Mouse (Mus musculus): ENCODE results near the gene Cd300ld3. TPM values are rescaled to one million over a fixed set of nuclear protein-coding genes. Genes with fewer than 3 reads are reported as not detected.
A peak's percentile ranks its signal among the peaks of the same experiment; 100 is the strongest.

Cd300ld3 gene
- total RNA-seq, 1 experiment, result not detected

GRCm38 (mm10) chr11:115086213-115086612 is 38.0 kb upstream of the Cd300ld3 start:
- Histone ChIP-seq H3K9me3 (ENCODE audit: control insufficient read depth, insufficient read depth, low read depth, low read length) (no peaks in the 10 kb centered on the region), H3K9ac (ENCODE audit: insufficient read depth, low read depth, low read length, poor library complexity, severe bottlenecking) (no peak overlapping the region), H3K36me3 (ENCODE audit: control insufficient read depth, insufficient read depth, low read length, poor library complexity, severe bottlenecking) (no peaks in the 10 kb centered on the region), H3K4me3 (ENCODE audit: insufficient read depth in 1 of 2, low read depth in 1 of 2, low read length in 2 of 2, poor library complexity in 1 of 2, severe bottlenecking in 1 of 2) (no peak overlapping the region), H3K27ac (ENCODE audit: insufficient read depth, low read depth, low read length, poor library complexity, severe bottlenecking) (no peak overlapping the region), H3K4me1 (ENCODE audit: control insufficient read depth in 2 of 2, insufficient read depth in 2 of 2, low read length in 2 of 2, poor library complexity in 1 of 2) (peaks cover 0 to 2% of the 10 kb centered on the region in 2 experiments; a peak in 2 of 4 replicates)
- no peak for DNase-seq (ENCODE audit: low read depth, low spot score)
- in situ Hi-C loops (cut with MboI; ENCODE audit: low sequenced_read_pairs in 2 of 2, unreplicated experiment in 2 of 2), result no loop called here
- TF ChIP-seq ZC3H11A (IDR thresholded peaks at IDR 0.05; ENCODE audit: borderline replicate concordance, low read depth, low read length) (no peak), ZNF384 (IDR thresholded peaks at IDR 0.05; ENCODE audit: low read depth, low read length) (no peak), HCFC1 (IDR thresholded peaks at IDR 0.05; ENCODE audit: borderline replicate concordance, insufficient read depth, low read length) (no peak), MAFK (IDR thresholded peaks at IDR 0.05; ENCODE audit: insufficient read depth, low read depth, low read length) (no peak), CHD2 (IDR thresholded peaks at IDR 0.05; ENCODE audit: low read depth, low read length) (no peak)

GRCm38 (mm10) chr11:115085064-115085463 is 36.9 kb upstream of the Cd300ld3 start:
- Histone ChIP-seq H3K36me3 (ENCODE audit: control insufficient read depth, insufficient read depth, low read length, poor library complexity, severe bottlenecking) (no peaks in the 10 kb centered on the region), H3K9ac (ENCODE audit: insufficient read depth, low read depth, low read length, poor library complexity, severe bottlenecking) (no peak overlapping the region), H3K4me1 (ENCODE audit: control insufficient read depth in 2 of 2, insufficient read depth in 2 of 2, low read length in 2 of 2, poor library complexity in 1 of 2) (peaks cover 0 to 2% of the 10 kb centered on the region in 2 experiments; a peak in 2 of 4 replicates), H3K9me3 (ENCODE audit: control insufficient read depth, insufficient read depth, low read depth, low read length) (no peaks in the 10 kb centered on the region), H3K27ac (ENCODE audit: insufficient read depth, low read depth, low read length, poor library complexity, severe bottlenecking) (no peak overlapping the region), H3K4me3 (ENCODE audit: insufficient read depth in 1 of 2, low read depth in 1 of 2, low read length in 2 of 2, poor library complexity in 1 of 2, severe bottlenecking in 1 of 2) (no peak overlapping the region)
- in situ Hi-C loops (cut with MboI; ENCODE audit: low sequenced_read_pairs in 2 of 2, unreplicated experiment in 2 of 2), result no loop called here
- DNase-seq (ENCODE audit: low read depth, low spot score), result no peak
- TF ChIP-seq CHD2 (IDR thresholded peaks at IDR 0.05; ENCODE audit: low read depth, low read length) (no peak), ZNF384 (IDR thresholded peaks at IDR 0.05; ENCODE audit: low read depth, low read length) (no peak), MAFK (IDR thresholded peaks at IDR 0.05; ENCODE audit: insufficient read depth, low read depth, low read length) (no peak), HCFC1 (IDR thresholded peaks at IDR 0.05; ENCODE audit: borderline replicate concordance, insufficient read depth, low read length) (no peak), ZC3H11A (IDR thresholded peaks at IDR 0.05; ENCODE audit: borderline replicate concordance, low read depth, low read length) (no peak)

GRCm38 (mm10) chr11:115084595-115084994 is 36.4 kb upstream of the Cd300ld3 start:
- Histone ChIP-seq H3K9me3 (ENCODE audit: control insufficient read depth, insufficient read depth, low read depth, low read length) (no peaks in the 10 kb centered on the region), H3K9ac (ENCODE audit: insufficient read depth, low read depth, low read length, poor library complexity, severe bottlenecking) (no peak overlapping the region), H3K4me3 (ENCODE audit: insufficient read depth in 1 of 2, low read depth in 1 of 2, low read length in 2 of 2, poor library complexity in 1 of 2, severe bottlenecking in 1 of 2) (no peak overlapping the region), H3K4me1 (ENCODE audit: control insufficient read depth in 2 of 2, insufficient read depth in 2 of 2, low read length in 2 of 2, poor library complexity in 1 of 2) (peaks cover 0 to 2% of the 10 kb centered on the region in 2 experiments; a peak in 2 of 4 replicates), H3K27ac (ENCODE audit: insufficient read depth, low read depth, low read length, poor library complexity, severe bottlenecking) (no peak overlapping the region), H3K36me3 (ENCODE audit: control insufficient read depth, insufficient read depth, low read length, poor library complexity, severe bottlenecking) (no peaks in the 10 kb centered on the region)
- DNase-seq (ENCODE audit: low read depth, low spot score), result no peak
- TF ChIP-seq MAFK (IDR thresholded peaks at IDR 0.05; ENCODE audit: insufficient read depth, low read depth, low read length) (no peak), CHD2 (IDR thresholded peaks at IDR 0.05; ENCODE audit: low read depth, low read length) (no peak), ZC3H11A (IDR thresholded peaks at IDR 0.05; ENCODE audit: borderline replicate concordance, low read depth, low read length) (no peak), HCFC1 (IDR thresholded peaks at IDR 0.05; ENCODE audit: borderline replicate concordance, insufficient read depth, low read length) (no peak), ZNF384 (IDR thresholded peaks at IDR 0.05; ENCODE audit: low read depth, low read length) (no peak)
- in situ Hi-C loops (cut with MboI; ENCODE audit: low sequenced_read_pairs in 2 of 2, unreplicated experiment in 2 of 2), result no loop called here

DNA sequence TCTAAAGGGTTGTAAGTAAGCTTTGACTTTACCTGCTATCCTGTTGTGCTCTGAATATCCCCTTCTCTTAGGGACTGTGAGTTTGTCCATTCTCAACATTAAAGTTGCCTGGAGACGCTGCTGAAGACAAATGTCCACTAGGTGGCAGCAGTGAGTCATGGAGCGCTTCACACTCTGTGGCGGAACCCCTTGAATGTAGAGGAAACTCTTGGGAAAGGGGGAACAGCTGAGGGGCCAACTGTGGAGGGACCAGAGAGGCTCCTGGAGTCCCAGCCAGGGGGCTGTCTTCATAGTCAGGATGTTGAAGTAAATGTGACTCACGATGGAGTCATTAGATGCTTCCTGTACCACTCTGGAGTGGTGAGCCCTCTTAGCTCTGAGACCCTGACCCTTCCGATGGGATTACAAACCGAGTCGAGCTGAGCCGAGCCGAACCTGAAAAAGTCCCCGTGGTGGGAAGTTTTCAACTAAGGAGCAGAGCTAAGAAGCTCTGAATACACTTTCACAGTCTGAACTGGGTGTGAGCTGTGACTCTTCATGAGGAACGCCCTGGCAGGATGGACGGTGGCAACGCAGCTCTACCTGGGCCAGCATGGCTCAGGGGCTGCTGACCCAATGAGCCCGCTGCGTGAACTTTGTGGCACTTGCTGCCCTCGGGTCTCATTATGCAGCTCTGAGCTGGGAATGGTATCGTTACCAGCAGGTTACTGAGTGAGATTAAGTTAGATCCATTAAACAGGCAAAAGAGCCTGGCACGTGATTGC is 35.3 kb upstream of the Cd300ld3 start:
- no peak for TF ChIP-seq MAFK (IDR thresholded peaks at IDR 0.05; ENCODE audit: insufficient read depth, low read depth, low read length)
- no peaks in the 10 kb centered on the region for H3K36me3 ChIP-seq (ENCODE audit: control insufficient read depth, insufficient read depth, low read length, poor library complexity, severe bottlenecking)
- DNase-seq (ENCODE audit: low read depth, low spot score), result peak; percentile 74
- peaks cover 0 to 2% of the 10 kb centered on the region in 2 experiments; a peak in 1 of 4 replicates for H3K4me1 ChIP-seq (ENCODE audit: control insufficient read depth in 2 of 2, insufficient read depth in 2 of 2, low read length in 2 of 2, poor library complexity in 1 of 2)
- H3K27ac ChIP-seq (ENCODE audit: insufficient read depth, low read depth, low read length, poor library complexity, severe bottlenecking), result no peak overlapping the region; the same call in 1 of the 2 replicates
- H3K4me3 ChIP-seq (ENCODE audit: insufficient read depth in 1 of 2, low read depth in 1 of 2, low read length in 2 of 2, poor library complexity in 1 of 2, severe bottlenecking in 1 of 2), result no peak overlapping the region
- in situ Hi-C loops (cut with MboI; ENCODE audit: low sequenced_read_pairs in 2 of 2, unreplicated experiment in 2 of 2), result no loop called here
- H3K9ac ChIP-seq (ENCODE audit: insufficient read depth, low read depth, low read length, poor library complexity, severe bottlenecking), result no peak overlapping the region
- H3K9me3 ChIP-seq (ENCODE audit: control insufficient read depth, insufficient read depth, low read depth, low read length), result no peaks in the 10 kb centered on the region

Data from ES-E14 (cell line).